9 mouse cellular contexts compared by ENCODE assay signal in the genomic region with DNA sequence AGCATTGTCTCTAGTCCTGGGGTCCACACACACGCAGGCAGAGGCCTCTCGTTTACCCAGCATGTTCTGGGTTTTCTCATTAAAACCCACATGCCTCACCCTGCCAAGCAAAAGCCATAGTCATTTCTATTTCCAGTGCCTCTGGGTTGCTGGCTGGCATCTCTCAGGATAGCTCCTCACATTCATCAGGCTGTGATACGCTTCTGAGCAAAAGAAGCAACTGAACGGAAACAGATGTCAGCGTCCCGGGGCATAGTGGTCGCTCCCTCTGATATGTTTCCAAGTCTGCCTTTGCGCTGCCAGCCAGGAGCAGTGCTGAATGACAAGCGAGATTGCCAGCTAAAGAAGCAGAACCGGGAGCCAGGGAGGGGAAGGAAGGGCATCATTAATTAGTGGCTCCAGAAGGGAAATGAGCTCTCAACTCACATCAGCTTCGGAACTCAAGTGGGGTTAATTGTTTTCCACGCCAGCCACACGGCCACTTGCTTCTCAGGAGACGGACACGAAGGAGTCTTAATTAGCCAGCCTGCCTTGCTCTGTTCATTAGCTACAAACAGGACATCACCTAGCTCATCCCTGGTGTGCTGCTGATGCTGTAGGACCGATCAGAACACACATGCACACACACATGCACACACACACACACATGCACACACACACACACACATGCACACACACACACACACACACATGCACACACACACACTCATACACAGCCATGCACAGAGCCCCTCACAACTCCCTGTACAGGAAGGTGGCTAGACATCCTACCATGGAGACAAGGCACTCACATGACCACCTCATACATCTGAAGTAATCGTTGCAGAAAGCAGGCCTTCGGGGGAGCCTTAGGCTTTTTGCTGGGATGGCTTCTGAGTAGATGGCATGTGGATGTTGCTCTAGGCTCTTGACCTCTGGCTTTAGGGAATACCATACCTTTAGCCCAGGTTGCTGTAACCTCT. TPM values are rescaled to one million over a fixed set of nuclear protein-coding genes. Genes with fewer than 3 reads are reported as not detected.
DNase-seq lines count a peak whose midpoint lies in the region; ATAC-seq lines count a peak whose summit lies in the region.
"Had no signal": no experiment of that assay in that cellular context is flagged by ENCODE, and none has a peak within 500 bp of the region (broad histone marks: within the 10 kb centered on the region; RNA-seq: fewer than 3 reads in every experiment).

No protein-coding gene starts in this region.

- ATAC-seq in heart, embryonic 12.5 days (ENCODE audit: insufficient number of reproducible peaks, low FRiP score), result no peak
- ATAC-seq in forebrain, embryonic 15.5 days (replicated peaks), result peak; percentile 88
- ATAC-seq in midbrain, embryonic 15.5 days (replicated peaks), result peak; percentile 70
- ATAC-seq in erythroid progenitor cell, adult 5-6 weeks (replicated peaks; ENCODE audit: low FRiP score, poor library complexity, severe bottlenecking), result no peak

- H3K4me2 ChIP-seq in heart, embryonic 12.5 days, result 0 out of 2 replicates have a peak overlapping the region, but pooled peaks have one; percentile 0
- H3K4me2 ChIP-seq in forebrain, embryonic 15.5 days (replicated peaks), result peak overlapping the region; percentile 9
- H3K4me2 ChIP-seq in midbrain, embryonic 15.5 days, result no peak overlapping the region

- H3K9me3 ChIP-seq in heart, embryonic 12.5 days (replicated peaks), result no peaks in the 10 kb centered on the region
- H3K9me3 ChIP-seq in forebrain, embryonic 15.5 days, result no peaks in the 10 kb centered on the region
- H3K9me3 ChIP-seq in midbrain, embryonic 15.5 days, result no peaks in the 10 kb centered on the region

- H3K27me3 ChIP-seq in heart, embryonic 12.5 days (replicated peaks), result peaks cover 18% of the 10 kb centered on the region
- H3K27me3 ChIP-seq in forebrain, embryonic 15.5 days, result no peaks in the 10 kb centered on the region
- no peaks in the 10 kb centered on the region for H3K27me3 ChIP-seq in midbrain, embryonic 15.5 days (replicated peaks)

- WGBS in heart, embryonic 12.5 days, result 37% methylated on average over 18 of the region's 18 CpGs
- WGBS in forebrain, embryonic 15.5 days, result 12% methylated on average over 18 of the region's 18 CpGs
- 22% methylated on average over 18 of the region's 18 CpGs for WGBS in midbrain, embryonic 15.5 days

- no peak overlapping the region for H3K9ac ChIP-seq in heart, embryonic 12.5 days
- H3K9ac ChIP-seq in forebrain, embryonic 15.5 days (replicated peaks), result no peak overlapping the region; the same call in none of the 2 replicates
- no peak overlapping the region; the same call in 1 of the 2 replicates for H3K9ac ChIP-seq in midbrain, embryonic 15.5 days

- H3K4me3 ChIP-seq in heart, embryonic 12.5 days, result no peak overlapping the region
- H3K4me3 ChIP-seq in forebrain, embryonic 15.5 days, result no peak overlapping the region
- H3K4me3 ChIP-seq in midbrain, embryonic 15.5 days, result no peak overlapping the region
- H3K4me3 ChIP-seq: myocyte had no signal

- no peak for DNase-seq in heart, postnatal 25 days (ENCODE audit: low spot score)
- DNase-seq in NIH3T3 (ENCODE audit: low read depth), result peak; percentile 20
- DNase-seq in kidney, postnatal 36 days, result peak; percentile 10 to 19
- no peak for DNase-seq in spleen, adult 12 weeks (ENCODE audit: low spot score)

- intact Hi-C loops in heart, postnatal 25 days (cut with DNase I), result no loop called here

- no peak overlapping the region for H3K27ac ChIP-seq in heart, embryonic 12.5 days (ENCODE audit: poor library complexity, severe bottlenecking)
- peak overlapping the region; percentile 72 for H3K27ac ChIP-seq in forebrain, embryonic 15.5 days (replicated peaks)
- H3K27ac ChIP-seq in midbrain, embryonic 15.5 days, result peak overlapping the region; percentile 70

- peaks cover 27% of the 10 kb centered on the region for H3K4me1 ChIP-seq in heart, embryonic 12.5 days (replicated peaks)
- H3K4me1 ChIP-seq in forebrain, embryonic 15.5 days, result peaks cover 25% of the 10 kb centered on the region
- peaks cover 21% of the 10 kb centered on the region for H3K4me1 ChIP-seq in midbrain, embryonic 15.5 days

- H3K36me3 ChIP-seq in heart, embryonic 12.5 days, result no peaks in the 10 kb centered on the region
- no peaks in the 10 kb centered on the region for H3K36me3 ChIP-seq in forebrain, embryonic 15.5 days
- H3K36me3 ChIP-seq in midbrain, embryonic 15.5 days (replicated peaks), result no peaks in the 10 kb centered on the region

RNA-seq across cellular contexts. Expression of a gene that starts 49.3 kb away (rescaled TPM):
- 5.6 TPM in 2 replicates for polyA plus RNA-seq in heart, embryonic 12.5 days (2016; fragmentation: Nextera tagmentation; extraction: Ambion mirVana)
- total RNA-seq in heart, postnatal 25 days (2021), result 1 to 10 TPM; 5.4 to 6.1 TPM
- polyA plus RNA-seq in forebrain, embryonic 15.5 days (2015; fragmentation: Nextera tagmentation; extraction: Ambion mirVana), result 3.7 and 3.8 TPM in 2 replicates
- 3.5 and 4.1 TPM in 2 replicates for polyA plus RNA-seq in midbrain, embryonic 15.5 days (2015; fragmentation: Nextera tagmentation; extraction: Ambion mirVana)
- 10.9 and 11.5 TPM in 2 replicates for total RNA-seq in erythroid progenitor cell, adult 5-6 weeks (2015; ENCODE audit: low replicate concordance)
- total RNA-seq in erythroid progenitor cell, adult 5-6 weeks (2017; ENCODE audit: low replicate concordance), result 8.5 and 10.7 TPM in 2 replicates

RNA-seq across cellular contexts. Expression of a gene that starts 49.4 kb away (rescaled TPM):
- 31.2 and 32.2 TPM in 2 replicates for polyA plus RNA-seq in heart, embryonic 12.5 days (2016; fragmentation: Nextera tagmentation; extraction: Ambion mirVana)
- total RNA-seq in heart, postnatal 25 days (2021), result 10 to 100 TPM; 15.0 TPM
- 30.5 and 31.4 TPM in 2 replicates for polyA plus RNA-seq in forebrain, embryonic 15.5 days (2015; fragmentation: Nextera tagmentation; extraction: Ambion mirVana)
- 24.6 and 25.9 TPM in 2 replicates for polyA plus RNA-seq in midbrain, embryonic 15.5 days (2015; fragmentation: Nextera tagmentation; extraction: Ambion mirVana)
- 45.0 and 46.9 TPM in 2 replicates for total RNA-seq in erythroid progenitor cell, adult 5-6 weeks (2015; ENCODE audit: low replicate concordance)
- 40.3 and 41.6 TPM in 2 replicates for total RNA-seq in erythroid progenitor cell, adult 5-6 weeks (2017; ENCODE audit: low replicate concordance)

Comparison
In these comparisons a context has a peak if more than half of its experiments do, and no peak if none do; other contexts are left out.
1. ATAC-seq: peak in forebrain, embryonic 15.5 days (single experiment) and midbrain, embryonic 15.5 days (single experiment); none in heart, embryonic 12.5 days (single experiment) and erythroid progenitor cell, adult 5-6 weeks (single experiment).
2. DNase-seq: peak in NIH3T3 (single experiment) and kidney, postnatal 36 days (2 of 2); none in heart, postnatal 25 days (single experiment) and spleen, adult 12 weeks (single experiment).